Mouse (Mus musculus) myocyte (in vitro differentiated cells): Measurements from ENCODE around the gene Prkd3.

Experiments used
- MAX ChIP-seq: IDR thresholded peaks from one replicate; pipeline ENCODE4 v1.6.1; 2011; ENCODE audit warnings: low read depth, mild to moderate bottlenecking, control low read depth
- MYOD1 ChIP-seq, 3 experiments: IDR thresholded peaks; one replicate each; pipeline ENCODE4 v1.6.1; 2011; ENCODE audit warnings: control low read depth in 2 of 3, low read depth in 2 of 3, mild to moderate bottlenecking in 2 of 3, moderate library complexity in 1 of 3; ENCODE audit not compliant: insufficient read length in 2 of 3, control insufficient read depth in 1 of 3
- MYOG ChIP-seq, 3 experiments: IDR thresholded peaks; one replicate each; pipeline ENCODE4 v1.6.1; 2011; ENCODE audit warnings: control low read depth in 2 of 3, low read depth in 2 of 3, mild to moderate bottlenecking in 2 of 3; ENCODE audit not compliant: insufficient read length in 2 of 3, control insufficient read depth in 1 of 3, insufficient read depth in 1 of 3
- POLR2A ChIP-seq: IDR thresholded peaks from one replicate; pipeline ENCODE4 v1.6.1; 2011; ENCODE audit warnings: low read depth, mild to moderate bottlenecking, control low read depth, moderate library complexity; ENCODE audit not compliant: insufficient read length
- POLR2AphosphoS2 ChIP-seq: IDR thresholded peaks from one replicate; pipeline ENCODE4 v1.6.1; 2011; ENCODE audit warnings: low read depth, control low read depth; ENCODE audit not compliant: insufficient read length
- REST ChIP-seq: IDR thresholded peaks from one replicate; pipeline ENCODE4 v1.6.1; 2011; ENCODE audit warnings: mild to moderate bottlenecking, control low read depth, moderate library complexity; ENCODE audit not compliant: insufficient read depth, insufficient read length
- USF1 ChIP-seq: IDR thresholded peaks from one replicate; pipeline ENCODE4 v1.6.1; 2011; ENCODE audit warnings: low read depth, mild to moderate bottlenecking, control low read depth, moderate library complexity

DNA sequence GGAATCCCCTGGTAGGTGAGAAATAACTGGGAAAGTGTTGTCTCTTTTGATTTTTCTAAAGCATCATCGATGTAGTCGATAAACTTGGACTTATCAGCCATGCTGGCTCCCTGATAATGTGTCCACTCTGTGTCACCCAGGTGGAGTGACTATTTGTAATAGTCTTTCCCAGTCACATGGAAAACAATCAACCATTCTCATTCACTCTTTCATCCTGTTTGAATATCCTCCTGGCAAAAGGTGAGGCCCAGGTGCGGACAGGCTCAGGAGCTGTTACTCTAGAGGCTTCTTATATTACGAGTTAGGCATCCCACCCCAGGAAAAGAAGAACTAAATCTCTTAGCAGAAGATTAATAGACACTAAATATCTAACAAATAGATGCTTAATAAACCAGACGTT is 113.7 kb downstream of the Prkd3 start, which contains the start of gene Sult6b1:
- TF ChIP-seq USF1 = no peak
- no peak for TF ChIP-seq MYOG (IDR thresholded peaks at IDR 0.05; ENCODE audit: control insufficient read depth in 1 of 3, insufficient read depth in 1 of 3, insufficient read length in 2 of 3, low read depth in 2 of 3)
- no peak for TF ChIP-seq POLR2A
- no peak for TF ChIP-seq MAX
- TF ChIP-seq MYOD1 (IDR thresholded peaks at IDR 0.05; ENCODE audit: control insufficient read depth in 1 of 3, insufficient read length in 2 of 3, low read depth in 2 of 3) = no peak
- TF ChIP-seq POLR2AphosphoS2 = no peak
- TF ChIP-seq REST = no peak
